Mouse (Mus musculus): Measurements from ENCODE around the gene Igfbp2. TPM values are rescaled to one million over a fixed set of nuclear protein-coding genes. Genes with fewer than 3 reads are reported as not detected.

Gene Igfbp2
- polyA plus RNA-seq, 1 experiment from 2014 or later, result 473 TPM

DNA sequence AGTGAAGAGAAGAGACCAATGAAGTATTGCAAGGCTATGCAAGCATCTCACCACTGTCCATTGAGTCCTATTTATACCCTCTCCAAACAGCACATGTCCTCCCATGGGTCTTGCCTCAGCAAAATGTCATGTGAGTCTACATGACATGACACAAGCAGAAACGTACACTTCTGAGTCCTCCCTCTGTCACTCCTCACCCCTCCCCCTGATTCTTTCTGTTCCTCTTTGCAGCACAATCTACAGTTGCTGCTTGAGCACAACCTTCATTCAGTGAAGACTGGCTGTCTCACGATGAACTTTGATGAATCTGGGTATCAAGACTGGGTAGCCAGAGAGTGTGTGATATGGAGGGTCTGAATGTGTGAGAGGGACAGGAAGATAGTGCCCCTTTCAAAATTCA is 28.2 kb upstream of the Igfbp2 start:
- H3K4me2 ChIP-seq (replicated peaks), result no peak overlapping the region
- DNase-seq (ENCODE audit: low spot score) (no peak), ATAC-seq (ENCODE audit: low FRiP score) (no peak)
- no peaks in the 10 kb centered on the region for H3K9me3 ChIP-seq (ENCODE audit: control insufficient read depth, low read length)
- no peaks in the 10 kb centered on the region for H3K36me3 ChIP-seq (replicated peaks; ENCODE audit: control insufficient read depth, insufficient read depth)
- H3K27me3 ChIP-seq (ENCODE audit: control insufficient read depth, insufficient read depth, low read length), result no peaks in the 10 kb centered on the region
- H3K27ac ChIP-seq, result no peak overlapping the region
- no peak overlapping the region for H3K9ac ChIP-seq
- WGBS, result 89% methylated on average over 2 of the region's 2 CpGs
- no peak overlapping the region for H3K4me3 ChIP-seq (replicated peaks; ENCODE audit: low read length)
- H3K4me1 ChIP-seq (replicated peaks; ENCODE audit: control insufficient read depth, insufficient read depth, low read length), result no peaks in the 10 kb centered on the region

DNA sequence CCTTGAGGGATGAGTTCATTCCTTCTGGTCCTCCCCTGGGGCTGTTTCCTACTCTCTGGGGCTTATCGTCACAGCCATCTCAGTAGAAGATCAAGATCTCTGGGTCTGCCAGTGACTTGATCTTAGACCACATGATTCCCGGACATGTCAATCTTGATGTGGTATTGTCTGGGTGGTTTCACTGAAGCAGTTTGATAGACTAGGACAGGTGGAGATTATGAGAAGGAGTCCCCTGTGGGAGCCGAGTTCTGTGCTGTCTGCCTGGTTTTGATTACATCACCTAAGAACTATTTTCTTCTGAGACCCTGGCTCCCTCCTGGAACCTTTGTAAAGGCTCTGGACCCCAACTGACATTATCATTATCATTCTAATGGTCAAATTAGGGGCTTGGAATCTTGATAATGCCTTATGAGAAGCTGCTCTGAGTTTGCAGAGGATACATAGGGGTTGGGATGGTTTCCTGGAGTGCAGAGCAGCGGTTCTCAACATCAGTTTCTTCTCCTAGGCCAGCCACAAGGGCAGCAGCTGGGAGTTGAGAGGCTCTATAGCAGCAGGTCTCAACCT is 27.1 kb upstream of the Igfbp2 start:
- no peak overlapping the region for H3K9ac ChIP-seq
- no peak overlapping the region for H3K4me2 ChIP-seq (replicated peaks)
- H3K4me1 ChIP-seq (replicated peaks; ENCODE audit: control insufficient read depth, insufficient read depth, low read length), result no peaks in the 10 kb centered on the region
- no peak overlapping the region for H3K4me3 ChIP-seq (replicated peaks; ENCODE audit: low read length)
- 71% methylated on average over 4 of the region's 4 CpGs for WGBS
- no peaks in the 10 kb centered on the region for H3K27me3 ChIP-seq (ENCODE audit: control insufficient read depth, insufficient read depth, low read length)
- no peaks in the 10 kb centered on the region for H3K36me3 ChIP-seq (replicated peaks; ENCODE audit: control insufficient read depth, insufficient read depth)
- H3K9me3 ChIP-seq (ENCODE audit: control insufficient read depth, low read length), result no peaks in the 10 kb centered on the region
- no peak overlapping the region for H3K27ac ChIP-seq
- no peak for DNase-seq (ENCODE audit: low spot score)
- ATAC-seq (ENCODE audit: low FRiP score), result no peak

DNA sequence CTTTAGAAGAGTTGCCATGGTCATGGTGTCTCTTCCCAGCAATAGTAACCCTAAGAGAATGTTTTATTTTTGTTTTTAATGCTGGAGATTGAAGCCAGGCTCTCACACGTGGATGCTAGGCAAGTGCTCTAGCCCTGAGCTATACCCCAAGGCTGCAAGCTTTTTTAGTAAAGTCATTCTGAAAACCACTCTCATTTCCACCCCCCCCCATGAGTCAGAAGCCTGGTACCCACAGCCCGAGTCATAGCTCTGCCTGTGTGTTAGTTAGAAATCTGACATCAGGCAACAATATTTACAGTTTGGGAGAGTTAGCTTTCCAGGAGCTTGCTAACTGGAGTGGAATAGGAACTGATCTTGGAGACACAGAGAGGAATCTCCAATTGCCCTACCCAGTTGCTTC is 25.9 kb upstream of the Igfbp2 start:
- H3K27ac ChIP-seq, result no peak overlapping the region
- no peaks in the 10 kb centered on the region for H3K9me3 ChIP-seq (ENCODE audit: control insufficient read depth, low read length)
- H3K36me3 ChIP-seq (replicated peaks; ENCODE audit: control insufficient read depth, insufficient read depth), result no peaks in the 10 kb centered on the region

GRCm38 (mm10) chr1:72804031-72804430 is 20.3 kb upstream of the Igfbp2 start:
- H3K9ac ChIP-seq, result no peak overlapping the region
- H3K4me1 ChIP-seq (replicated peaks; ENCODE audit: control insufficient read depth, insufficient read depth, low read length), result peaks cover 22% of the 10 kb centered on the region
- no peaks in the 10 kb centered on the region for H3K36me3 ChIP-seq (replicated peaks; ENCODE audit: control insufficient read depth, insufficient read depth)
- no peak overlapping the region for H3K27ac ChIP-seq
- ATAC-seq (ENCODE audit: low FRiP score) (no peak), DNase-seq (ENCODE audit: low spot score) (no peak)
- no peaks in the 10 kb centered on the region for H3K27me3 ChIP-seq (ENCODE audit: control insufficient read depth, insufficient read depth, low read length)
- WGBS, result 55% methylated on average over 4 of the region's 4 CpGs
- no peaks in the 10 kb centered on the region for H3K9me3 ChIP-seq (ENCODE audit: control insufficient read depth, low read length)
- H3K4me3 ChIP-seq (replicated peaks; ENCODE audit: low read length), result no peak overlapping the region
- no peak overlapping the region for H3K4me2 ChIP-seq (replicated peaks)

More for the DNA sequence above, 25.9 kb upstream of the Igfbp2 start:
- DNase-seq (ENCODE audit: low spot score), result no peak
- 88% methylated on average over 2 of the region's 2 CpGs for WGBS
- H3K9ac ChIP-seq, result no peak overlapping the region
- H3K4me1 ChIP-seq (replicated peaks; ENCODE audit: control insufficient read depth, insufficient read depth, low read length), result no peaks in the 10 kb centered on the region
- no peak overlapping the region for H3K4me3 ChIP-seq (replicated peaks; ENCODE audit: low read length)
- no peak overlapping the region for H3K4me2 ChIP-seq (replicated peaks)
- no peak for ATAC-seq (ENCODE audit: low FRiP score)
- H3K27me3 ChIP-seq (ENCODE audit: control insufficient read depth, insufficient read depth, low read length), result no peaks in the 10 kb centered on the region

DNA sequence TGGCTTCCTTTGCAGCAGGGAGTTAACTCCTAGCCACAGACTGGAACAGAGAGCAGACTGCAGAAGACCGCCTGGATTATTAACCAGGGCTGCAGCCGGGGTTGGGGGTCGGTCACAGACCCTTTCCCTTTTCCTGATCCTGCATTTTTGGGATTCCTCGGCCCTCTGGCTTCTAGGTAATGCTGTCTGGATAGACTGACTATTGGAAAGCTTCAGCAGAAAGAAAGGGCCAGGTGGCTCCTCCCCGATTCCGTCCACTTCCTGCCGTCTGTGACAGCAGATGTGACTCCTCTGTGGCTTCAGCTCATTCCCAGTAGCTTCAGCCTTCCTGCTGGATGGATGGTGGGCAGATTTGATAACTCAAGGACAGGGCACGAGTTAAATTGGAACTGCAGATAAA is 19.3 kb upstream of the Igfbp2 start:
- no peak overlapping the region for H3K4me2 ChIP-seq (replicated peaks)
- no peaks in the 10 kb centered on the region for H3K27me3 ChIP-seq (ENCODE audit: control insufficient read depth, insufficient read depth, low read length)
- H3K9ac ChIP-seq, result no peak overlapping the region
- peaks cover 22% of the 10 kb centered on the region for H3K4me1 ChIP-seq (replicated peaks; ENCODE audit: control insufficient read depth, insufficient read depth, low read length)
- WGBS, result 20% methylated on average over 8 of the region's 8 CpGs
- ATAC-seq (ENCODE audit: low FRiP score) (no peak), DNase-seq (ENCODE audit: low spot score) (no peak)
- no peaks in the 10 kb centered on the region for H3K36me3 ChIP-seq (replicated peaks; ENCODE audit: control insufficient read depth, insufficient read depth)
- no peak overlapping the region for H3K27ac ChIP-seq
- H3K9me3 ChIP-seq (ENCODE audit: control insufficient read depth, low read length), result no peaks in the 10 kb centered on the region
- no peak overlapping the region for H3K4me3 ChIP-seq (replicated peaks; ENCODE audit: low read length)

GRCm38 (mm10) chr1:72805476-72806043 is 18.7 kb upstream of the Igfbp2 start:
- WGBS, result 5% methylated on average over 4 of the region's 4 CpGs
- H3K9ac ChIP-seq, result no peak overlapping the region
- DNase-seq (ENCODE audit: low spot score), result no peak

DNA sequence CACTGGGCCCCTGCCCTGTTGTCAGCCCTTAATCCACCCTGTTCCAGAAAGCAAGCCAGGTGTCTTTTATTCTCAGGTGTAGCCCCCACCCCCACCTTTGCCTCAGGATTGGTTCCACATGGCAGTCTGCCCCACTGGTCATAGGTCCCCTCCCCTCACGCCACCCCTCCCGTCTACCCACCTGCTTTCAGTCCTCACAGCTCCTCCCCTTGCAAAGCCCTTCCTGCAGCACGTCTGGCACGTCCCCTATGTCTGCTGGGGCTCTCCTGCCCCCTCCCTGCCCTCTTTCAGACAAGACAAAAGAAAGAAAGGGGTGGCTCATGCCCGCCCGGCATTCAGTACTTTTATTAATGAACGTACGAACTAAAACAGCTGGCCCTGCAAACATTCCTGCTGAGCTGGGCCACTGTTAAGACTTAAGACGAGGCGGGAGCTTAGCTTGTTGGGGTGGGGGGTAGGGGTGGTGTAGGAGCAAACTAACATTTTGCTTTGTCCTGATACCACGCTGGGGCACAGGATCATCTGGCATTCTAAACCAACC is 18.2 kb upstream of the Igfbp2 start:
- H3K27me3 ChIP-seq (ENCODE audit: control insufficient read depth, insufficient read depth, low read length), result no peaks in the 10 kb centered on the region
- WGBS, result 7% methylated on average over 11 of the region's 11 CpGs
- peak overlapping the region; percentile 7; the same call in 1 of the 2 replicates for H3K4me2 ChIP-seq (replicated peaks)
- DNase-seq (ENCODE audit: low spot score) (no peak), ATAC-seq (ENCODE audit: low FRiP score) (peak; percentile 57)
- no peaks in the 10 kb centered on the region for H3K9me3 ChIP-seq (ENCODE audit: control insufficient read depth, low read length)
- peaks cover 22% of the 10 kb centered on the region for H3K4me1 ChIP-seq (replicated peaks; ENCODE audit: control insufficient read depth, insufficient read depth, low read length)
- no peak overlapping the region for H3K4me3 ChIP-seq (replicated peaks; ENCODE audit: low read length)
- no peaks in the 10 kb centered on the region for H3K36me3 ChIP-seq (replicated peaks; ENCODE audit: control insufficient read depth, insufficient read depth)
- peak overlapping the region; percentile 16; the same call in 1 of the 2 replicates for H3K9ac ChIP-seq
- peak overlapping the region; percentile 32; the same call in 1 of the 2 replicates for H3K27ac ChIP-seq

More at GRCm38 (mm10) chr1:72805476-72806043, 18.7 kb upstream of the Igfbp2 start:
- Histone ChIP-seq H3K27ac (peak overlapping the region; percentile 32; the same call in 1 of the 2 replicates), H3K4me1 (replicated peaks; ENCODE audit: control insufficient read depth, insufficient read depth, low read length) (peaks cover 22% of the 10 kb centered on the region), H3K36me3 (replicated peaks; ENCODE audit: control insufficient read depth, insufficient read depth) (no peaks in the 10 kb centered on the region), H3K27me3 (ENCODE audit: control insufficient read depth, insufficient read depth, low read length) (no peaks in the 10 kb centered on the region), H3K4me3 (replicated peaks; ENCODE audit: low read length) (no peak overlapping the region), H3K9me3 (ENCODE audit: control insufficient read depth, low read length) (no peaks in the 10 kb centered on the region), H3K4me2 (replicated peaks) (peak overlapping the region; percentile 7; the same call in 1 of the 2 replicates)
- ATAC-seq (ENCODE audit: low FRiP score), result peak; percentile 39; the same call in 1 of the 2 replicates

DNA sequence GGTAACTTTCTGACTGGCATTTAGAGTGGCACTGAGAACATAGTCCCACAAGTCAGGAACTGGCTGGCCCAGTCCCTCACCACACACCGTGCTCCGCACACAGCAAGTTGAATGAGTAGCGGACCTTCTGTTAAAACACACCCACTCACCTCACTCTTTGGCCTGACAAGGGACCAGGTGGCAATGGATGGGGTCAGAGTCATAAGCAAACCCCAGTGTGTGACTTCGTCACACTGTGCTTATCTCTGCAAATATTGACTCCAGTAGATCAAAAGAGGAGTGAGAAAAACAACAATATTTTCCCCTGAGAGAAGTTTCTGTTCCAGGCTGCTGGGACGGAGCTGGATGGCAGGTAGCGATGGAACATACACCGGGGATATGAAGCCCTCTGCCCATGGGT is 15.0 kb upstream of the Igfbp2 start:
- H3K4me1 ChIP-seq (replicated peaks; ENCODE audit: control insufficient read depth, insufficient read depth, low read length), result peaks cover 28% of the 10 kb centered on the region
- no peak overlapping the region for H3K4me3 ChIP-seq (replicated peaks; ENCODE audit: low read length)
- no peaks in the 10 kb centered on the region for H3K27me3 ChIP-seq (ENCODE audit: control insufficient read depth, insufficient read depth, low read length)
- no peak for ATAC-seq (ENCODE audit: low FRiP score)
- no peak overlapping the region for H3K9ac ChIP-seq
- no peaks in the 10 kb centered on the region for H3K9me3 ChIP-seq (ENCODE audit: control insufficient read depth, low read length)
- H3K27ac ChIP-seq, result no peak overlapping the region
- no peak overlapping the region for H3K4me2 ChIP-seq (replicated peaks)
- WGBS, result 95% methylated on average over 7 of the region's 7 CpGs
- no peaks in the 10 kb centered on the region for H3K36me3 ChIP-seq (replicated peaks; ENCODE audit: control insufficient read depth, insufficient read depth)
- no peak for DNase-seq (ENCODE audit: low spot score)

- Histone ChIP-seq H3K27ac (no peak overlapping the region), H3K4me2 (replicated peaks) (no peak overlapping the region), H3K4me1 (replicated peaks; ENCODE audit: control insufficient read depth, insufficient read depth, low read length) (peaks cover 29% of the 10 kb centered on the region), H3K27me3 (ENCODE audit: control insufficient read depth, insufficient read depth, low read length) (no peaks in the 10 kb centered on the region), H3K9me3 (ENCODE audit: control insufficient read depth, low read length) (no peaks in the 10 kb centered on the region), H3K9ac (no peak overlapping the region), H3K4me3 (replicated peaks; ENCODE audit: low read length) (no peak overlapping the region), H3K36me3 (replicated peaks; ENCODE audit: control insufficient read depth, insufficient read depth) (no peaks in the 10 kb centered on the region)
- 91% methylated on average over 7 of the region's 7 CpGs for WGBS
- no peak for DNase-seq (ENCODE audit: low spot score)
- no peak for ATAC-seq (ENCODE audit: low FRiP score)
These were observed 14.2 kb upstream of the Igfbp2 start for GRCm38 (mm10) chr1:72809951-72810675.

Data from hindbrain, embryonic 14.5 days (tissue).